Mouse (Mus musculus): ENCODE measurements at regions not wholly inside any gene's neighbourhood (a gene's known extent, or its start where the extent isn't known, plus 50 kb on each side); places are given as distances from the start of the nearest gene placed in this dataset.

DNA sequence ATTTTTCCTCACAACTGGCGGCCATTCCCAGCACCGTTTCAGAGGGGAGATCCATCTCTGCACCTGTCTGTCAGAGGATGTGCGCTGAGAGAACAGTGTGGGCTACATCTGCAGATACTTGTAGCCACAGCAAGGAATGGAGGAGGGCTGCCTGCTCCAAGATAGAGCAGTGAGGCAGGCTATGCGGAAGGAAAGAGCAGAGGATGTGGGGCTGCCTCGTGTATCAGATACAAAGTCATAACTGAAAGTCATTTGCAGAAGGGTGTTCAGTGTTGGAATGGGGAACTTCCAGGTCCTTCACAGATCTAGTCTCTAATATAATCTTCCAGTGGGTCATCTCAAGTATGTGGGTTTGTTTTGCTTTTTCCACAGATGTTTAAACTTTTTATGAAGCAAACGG is 531.0 kb downstream of the Etnk1 start:
- intact Hi-C loops (cut with DNase I) = no loop called here
- no peak for DNase-seq

DNA sequence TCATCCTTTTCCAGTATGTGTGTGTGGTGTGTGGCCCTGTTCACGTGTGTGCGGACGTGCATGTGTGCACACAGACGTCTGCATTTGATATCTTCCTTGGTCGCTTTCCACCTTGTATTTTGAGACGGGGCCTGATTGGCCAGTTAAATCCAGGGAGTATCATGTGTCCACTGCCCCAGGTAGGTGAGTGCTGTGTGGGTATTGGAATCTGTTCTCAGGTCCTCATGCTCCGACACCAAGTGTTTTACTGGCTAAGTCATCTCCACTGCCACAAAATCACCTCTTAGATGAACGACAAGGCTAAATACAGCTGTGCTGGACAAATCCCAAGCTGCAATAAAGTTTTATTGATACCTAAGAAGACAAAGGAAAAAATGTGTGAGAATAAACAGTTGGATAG is 537.0 kb downstream of the Etnk1 start:
- DNase-seq = no peak
- intact Hi-C loops (cut with DNase I) = no loop called here

DNA sequence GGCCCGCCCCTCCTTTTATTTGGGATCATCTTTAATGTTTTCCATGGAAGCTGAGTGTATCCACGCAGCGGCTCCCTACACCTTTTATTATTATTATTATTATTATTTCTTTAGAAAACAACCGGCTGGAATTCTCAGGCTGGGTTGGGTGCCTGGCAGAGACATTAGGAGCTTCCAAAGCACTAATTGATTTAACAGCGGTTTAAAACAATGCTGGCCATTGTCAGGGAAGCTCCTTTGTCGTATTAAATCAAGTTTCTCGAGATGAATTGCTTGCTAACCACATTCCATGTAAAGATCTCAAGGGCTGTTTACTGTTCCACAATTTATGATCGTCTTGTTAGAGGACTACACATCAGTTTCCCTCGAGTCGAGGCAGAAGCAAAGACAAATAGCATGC is 539.4 kb downstream of the Etnk1 start:
- DNase-seq = no peak

DNA sequence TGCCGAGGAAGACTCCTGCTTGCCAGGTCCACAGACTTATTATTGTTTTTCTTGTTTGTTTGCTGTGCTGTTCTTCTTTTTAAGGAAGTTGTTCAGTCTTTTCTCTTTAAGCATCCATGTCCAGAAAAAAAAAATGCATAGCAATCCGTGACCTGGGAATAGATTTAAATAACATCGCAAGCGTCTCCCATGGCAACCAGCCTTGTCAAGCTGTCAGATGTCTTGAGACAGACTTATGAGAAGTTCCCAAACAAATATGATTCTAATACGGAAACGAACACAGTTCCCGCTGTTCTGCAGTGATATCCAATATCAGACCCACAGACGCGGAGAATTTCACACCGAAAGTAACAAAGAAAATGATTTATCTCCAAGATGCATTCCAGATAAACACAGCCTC is 547.4 kb downstream of the Etnk1 start:
- no peak for DNase-seq
- intact Hi-C loops (cut with DNase I) = no loop called here

More for the DNA sequence above, 539.4 kb downstream of the Etnk1 start:
- intact Hi-C loops (cut with DNase I) = no loop called here

DNA sequence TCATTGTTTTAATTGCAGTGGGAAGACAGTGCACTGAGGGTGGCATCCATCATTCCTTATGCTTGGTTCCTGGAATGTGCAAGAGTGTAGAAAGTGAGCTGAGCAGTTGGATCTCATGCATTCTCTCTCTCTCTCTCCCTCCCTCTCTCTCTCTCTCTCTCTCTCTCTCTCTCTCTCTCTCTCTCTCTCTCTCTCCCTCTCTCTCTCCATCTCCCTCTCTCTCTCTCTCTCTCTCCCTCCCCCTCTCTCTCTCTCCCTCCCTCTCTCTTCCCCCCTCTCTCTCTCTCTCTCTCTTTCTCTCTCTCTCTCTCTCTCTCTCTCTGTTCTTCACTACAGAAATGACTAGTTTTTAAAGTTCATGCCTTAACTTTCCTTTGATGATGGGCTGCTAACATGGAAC is 583.1 kb downstream of the Etnk1 start:
- intact Hi-C loops (cut with DNase I) = no loop called here
- no peak for DNase-seq

DNA sequence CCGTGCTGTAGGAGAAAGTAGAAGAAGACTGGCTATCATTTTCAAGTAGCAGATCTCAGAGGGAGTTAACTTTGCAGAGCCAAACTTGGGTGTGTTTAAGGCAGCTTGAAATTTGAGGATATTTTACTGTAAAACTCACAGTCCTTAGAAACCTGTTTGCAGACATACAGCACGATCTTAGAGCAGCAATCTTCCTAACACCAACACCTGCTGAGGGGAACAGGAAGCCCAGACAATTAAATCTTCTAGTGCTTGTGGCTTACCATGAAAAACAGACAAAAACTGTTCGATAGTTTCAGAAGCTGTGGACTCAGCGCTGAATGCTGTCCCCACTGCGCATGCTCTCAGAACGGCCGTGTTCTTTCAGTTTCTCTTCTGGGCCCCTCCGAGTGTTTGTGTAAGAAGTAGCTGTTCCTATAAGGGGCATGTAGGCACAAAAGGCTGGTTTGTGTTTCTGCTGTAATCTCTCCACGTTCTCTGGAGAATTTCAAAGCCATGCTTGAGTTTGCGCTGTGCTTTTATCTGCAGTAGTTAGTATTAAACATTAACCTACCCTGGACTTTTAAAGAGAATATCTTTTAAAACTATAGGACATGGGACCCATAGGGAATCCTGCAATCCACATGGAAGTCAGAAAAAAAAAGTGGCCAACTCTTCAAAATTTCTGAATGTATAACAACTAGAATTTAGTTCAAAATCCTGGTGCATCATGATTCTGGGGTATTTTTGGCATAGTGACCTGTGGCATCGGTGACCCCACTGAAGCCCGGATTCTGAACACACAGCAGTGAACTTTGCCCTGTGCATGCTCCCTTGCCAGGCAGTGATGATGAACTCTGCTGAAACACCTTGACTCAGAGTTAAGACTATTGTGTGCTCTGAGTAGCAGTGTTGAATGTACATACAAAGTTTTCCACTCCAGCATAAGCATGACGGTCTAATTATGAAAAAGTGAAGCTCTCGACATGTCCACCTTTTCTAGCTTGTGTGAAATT is 584.4 kb downstream of the Etnk1 start:
- intact Hi-C loops (cut with DNase I) = no loop called here
- no peak for DNase-seq

DNA sequence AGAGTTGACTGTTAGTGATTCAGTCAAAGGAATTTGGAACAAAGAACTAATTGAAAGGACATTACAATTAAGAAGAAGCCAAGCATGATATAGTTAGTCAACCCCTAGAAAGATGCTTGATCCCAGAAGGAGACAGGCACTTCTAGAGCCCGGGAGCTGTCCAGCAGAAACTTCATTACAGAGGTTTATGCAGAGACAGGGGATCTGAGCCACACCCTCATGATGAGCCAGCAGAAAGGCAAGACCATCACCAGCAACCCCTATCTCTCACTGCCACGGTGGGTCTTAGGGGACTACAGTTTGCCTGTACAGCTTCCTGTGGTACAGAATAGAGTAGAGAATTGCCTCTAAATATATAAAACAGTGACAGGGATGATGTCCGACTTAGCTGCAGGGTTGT is 590.4 kb downstream of the Etnk1 start:
- intact Hi-C loops (cut with DNase I) = no loop called here

DNA sequence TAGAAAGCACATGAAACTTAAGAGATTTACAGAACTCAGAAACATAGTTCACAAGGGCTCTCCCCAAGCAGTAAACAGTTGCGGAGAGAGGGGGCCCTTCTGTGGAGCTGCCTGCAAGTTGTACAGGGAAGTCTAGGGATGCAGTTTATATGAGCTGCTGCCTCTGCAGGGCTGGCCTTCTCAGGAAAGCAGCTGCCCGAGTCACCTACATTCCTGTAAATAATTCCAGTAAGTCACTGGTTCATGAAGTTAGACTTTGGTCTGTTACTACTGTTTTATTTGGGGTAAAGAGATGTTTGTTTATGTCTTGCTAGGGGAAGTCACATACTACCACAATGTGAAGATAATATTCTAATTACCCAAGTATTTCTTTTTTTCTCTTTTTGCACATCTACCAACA is 601.1 kb downstream of the Etnk1 start:
- DNase-seq = no peak
- intact Hi-C loops (cut with DNase I) = no loop called here

More for the DNA sequence above, 590.4 kb downstream of the Etnk1 start:
- DNase-seq = no peak
